Mouse (Mus musculus): Measurements from ENCODE around the gene Cav1. TPM values are rescaled to one million over a fixed set of nuclear protein-coding genes. Genes with fewer than 3 reads are reported as not detected.

The Cav1 gene
- polyA plus RNA-seq, 1 experiment, result 22.4 TPM

GRCm38 (mm10) chr6:17314659-17315616 is 8.8 kb downstream of the Cav1 start:
- Histone ChIP-seq H3K4me3 (ENCODE audit: low read depth, low read length) (no peak overlapping the region), H3K9me3 (replicated peaks; ENCODE audit: control insufficient read depth, insufficient read depth, low read length, poor library complexity, severe bottlenecking) (no peaks in the 10 kb centered on the region)
- TF ChIP-seq CTCF (IDR thresholded peaks at IDR 0.05; ENCODE audit: low read depth, low read length) (no peak), POLR2A (IDR thresholded peaks at IDR 0.05; ENCODE audit: insufficient read depth, low read length) (no peak), EP300 (IDR thresholded peaks at IDR 0.05; ENCODE audit: insufficient read depth, low read depth, low read length) (no peak)

DNA sequence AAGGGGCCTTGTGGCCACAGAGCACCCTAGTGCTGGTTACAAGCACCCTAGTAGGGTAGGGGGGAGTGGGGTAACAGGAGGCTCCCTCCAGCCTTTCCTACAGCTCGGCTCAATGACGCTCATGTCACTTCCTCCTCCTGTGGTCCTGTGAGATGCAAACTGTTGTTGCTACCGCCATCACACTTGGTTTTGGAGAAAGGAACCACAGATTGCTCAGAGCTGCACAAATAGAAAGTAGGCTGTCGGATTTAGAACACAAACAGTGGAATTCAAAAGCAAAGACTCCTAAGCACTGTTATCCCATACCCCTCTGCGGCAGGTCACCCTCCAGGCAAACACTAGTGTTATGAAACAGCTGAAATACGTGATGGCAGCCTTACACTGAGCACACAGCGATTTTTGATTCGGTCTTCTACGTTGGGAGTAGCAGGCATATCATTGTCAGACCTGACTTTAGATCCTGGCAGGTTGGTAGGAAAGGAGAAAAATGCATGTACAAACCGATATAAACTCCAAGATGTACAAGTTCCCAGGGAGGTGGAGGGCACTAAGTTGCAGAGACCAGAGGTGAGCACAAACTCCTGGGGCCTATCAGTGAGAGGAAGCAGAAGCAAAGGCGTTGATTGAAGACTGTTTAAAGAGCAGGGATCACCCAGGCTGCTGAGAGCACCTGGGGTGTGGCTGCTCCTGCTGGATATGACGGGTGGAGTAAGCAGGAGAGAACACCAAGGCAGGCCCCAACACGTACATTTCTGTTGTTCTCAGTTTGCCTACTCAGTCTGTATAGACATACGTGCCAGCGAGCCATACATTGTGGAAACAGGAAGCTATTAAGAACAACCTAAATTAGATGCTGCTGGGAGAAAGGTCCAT is 10.4 kb downstream of the Cav1 start:
- Histone ChIP-seq H3K4me1 (ENCODE audit: control insufficient read depth, insufficient read depth, low read length) (no peaks in the 10 kb centered on the region), H3K4me3 (ENCODE audit: low read depth, low read length) (no peak overlapping the region), H3K9ac (ENCODE audit: low read depth, poor library complexity, severe bottlenecking) (no peak overlapping the region), H3K9me3 (replicated peaks; ENCODE audit: control insufficient read depth, insufficient read depth, low read length, poor library complexity, severe bottlenecking) (no peaks in the 10 kb centered on the region), H3K27ac (ENCODE audit: insufficient read depth, low read length) (no peak overlapping the region), H3K36me3 (ENCODE audit: control insufficient read depth, insufficient read depth, low read length, poor library complexity, severe bottlenecking) (no peaks in the 10 kb centered on the region), H3K27me3 (ENCODE audit: control insufficient read depth, insufficient read depth, low read length, poor library complexity, severe bottlenecking) (no peaks in the 10 kb centered on the region)
- TF ChIP-seq POLR2A (IDR thresholded peaks at IDR 0.05; ENCODE audit: insufficient read depth, low read length) (no peak), EP300 (IDR thresholded peaks at IDR 0.05; ENCODE audit: insufficient read depth, low read depth, low read length) (no peak), CTCF (IDR thresholded peaks at IDR 0.05; ENCODE audit: low read depth, low read length) (no peak)

More at GRCm38 (mm10) chr6:17314659-17315616, 8.8 kb downstream of the Cav1 start:
- no peak overlapping the region for H3K27ac ChIP-seq (ENCODE audit: insufficient read depth, low read length)
- H3K9ac ChIP-seq (ENCODE audit: low read depth, poor library complexity, severe bottlenecking), result no peak overlapping the region
- H3K27me3 ChIP-seq (ENCODE audit: control insufficient read depth, insufficient read depth, low read length, poor library complexity, severe bottlenecking), result no peaks in the 10 kb centered on the region
- no peaks in the 10 kb centered on the region for H3K4me1 ChIP-seq (ENCODE audit: control insufficient read depth, insufficient read depth, low read length)
- H3K36me3 ChIP-seq (ENCODE audit: control insufficient read depth, insufficient read depth, low read length, poor library complexity, severe bottlenecking), result no peaks in the 10 kb centered on the region

- Histone ChIP-seq H3K9ac (ENCODE audit: low read depth, poor library complexity, severe bottlenecking) (no peak overlapping the region), H3K27ac (ENCODE audit: insufficient read depth, low read length) (no peak overlapping the region)
- TF ChIP-seq POLR2A (IDR thresholded peaks at IDR 0.05; ENCODE audit: insufficient read depth, low read length) (no peak), EP300 (IDR thresholded peaks at IDR 0.05; ENCODE audit: insufficient read depth, low read depth, low read length) (no peak), CTCF (IDR thresholded peaks at IDR 0.05; ENCODE audit: low read depth, low read length) (no peak)
Measured at GRCm38 (mm10) chr6:17317167-17317524, 11.0 kb downstream of the Cav1 start.

DNA sequence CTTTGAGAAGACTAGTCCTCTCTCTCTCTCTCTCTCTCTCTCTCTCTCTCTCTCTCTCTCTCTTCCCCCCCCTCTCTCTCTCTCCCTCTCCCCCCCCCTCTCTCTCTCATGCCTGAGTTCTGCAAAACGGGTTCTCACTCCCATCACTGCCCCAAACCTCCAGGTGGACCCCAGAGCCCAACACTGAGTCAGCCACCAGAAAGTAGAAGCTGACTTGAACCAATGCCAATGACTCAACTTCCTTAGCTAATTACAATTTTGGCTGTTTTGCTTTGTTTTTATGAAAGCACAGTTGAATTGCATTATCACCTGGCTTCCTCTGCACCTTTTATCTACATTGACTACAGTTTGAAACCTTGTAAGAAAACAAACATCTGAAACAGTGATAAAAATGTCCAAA is 11.8 kb downstream of the Cav1 start:
- Histone ChIP-seq H3K27ac (ENCODE audit: insufficient read depth, low read length) (no peak overlapping the region), H3K4me3 (ENCODE audit: low read depth, low read length) (no peak overlapping the region), H3K4me1 (ENCODE audit: control insufficient read depth, insufficient read depth, low read length) (no peaks in the 10 kb centered on the region), H3K9ac (ENCODE audit: low read depth, poor library complexity, severe bottlenecking) (no peak overlapping the region), H3K27me3 (ENCODE audit: control insufficient read depth, insufficient read depth, low read length, poor library complexity, severe bottlenecking) (no peaks in the 10 kb centered on the region; the same call in 1 of the 2 replicates), H3K36me3 (ENCODE audit: control insufficient read depth, insufficient read depth, low read length, poor library complexity, severe bottlenecking) (no peaks in the 10 kb centered on the region), H3K9me3 (replicated peaks; ENCODE audit: control insufficient read depth, insufficient read depth, low read length, poor library complexity, severe bottlenecking) (no peaks in the 10 kb centered on the region)
- TF ChIP-seq EP300 (IDR thresholded peaks at IDR 0.05; ENCODE audit: insufficient read depth, low read depth, low read length) (no peak), POLR2A (IDR thresholded peaks at IDR 0.05; ENCODE audit: insufficient read depth, low read length) (no peak), CTCF (IDR thresholded peaks at IDR 0.05; ENCODE audit: low read depth, low read length) (no peak)

More at GRCm38 (mm10) chr6:17317167-17317524, 11.0 kb downstream of the Cav1 start:
- Histone ChIP-seq H3K36me3 (ENCODE audit: control insufficient read depth, insufficient read depth, low read length, poor library complexity, severe bottlenecking) (no peaks in the 10 kb centered on the region), H3K4me1 (ENCODE audit: control insufficient read depth, insufficient read depth, low read length) (no peaks in the 10 kb centered on the region), H3K4me3 (ENCODE audit: low read depth, low read length) (no peak overlapping the region), H3K27me3 (ENCODE audit: control insufficient read depth, insufficient read depth, low read length, poor library complexity, severe bottlenecking) (no peaks in the 10 kb centered on the region; the same call in 1 of the 2 replicates), H3K9me3 (replicated peaks; ENCODE audit: control insufficient read depth, insufficient read depth, low read length, poor library complexity, severe bottlenecking) (no peaks in the 10 kb centered on the region)

GRCm38 (mm10) chr6:17321976-17322375 is 15.8 kb downstream of the Cav1 start:
- Histone ChIP-seq H3K36me3 (ENCODE audit: control insufficient read depth, insufficient read depth, low read length, poor library complexity, severe bottlenecking) (no peaks in the 10 kb centered on the region), H3K27me3 (ENCODE audit: control insufficient read depth, insufficient read depth, low read length, poor library complexity, severe bottlenecking) (no peaks in the 10 kb centered on the region; the same call in 1 of the 2 replicates), H3K27ac (ENCODE audit: insufficient read depth, low read length) (no peak overlapping the region), H3K9ac (ENCODE audit: low read depth, poor library complexity, severe bottlenecking) (no peak overlapping the region), H3K4me1 (ENCODE audit: control insufficient read depth, insufficient read depth, low read length) (no peaks in the 10 kb centered on the region), H3K4me3 (ENCODE audit: low read depth, low read length) (no peak overlapping the region), H3K9me3 (replicated peaks; ENCODE audit: control insufficient read depth, insufficient read depth, low read length, poor library complexity, severe bottlenecking) (no peaks in the 10 kb centered on the region)
- TF ChIP-seq EP300 (IDR thresholded peaks at IDR 0.05; ENCODE audit: insufficient read depth, low read depth, low read length), result no peak
- TF ChIP-seq POLR2A (IDR thresholded peaks at IDR 0.05; ENCODE audit: insufficient read depth, low read length), result no peak
